Mouse (Mus musculus) neural tube, embryonic 14.5 days (tissue): Measurements from ENCODE around the gene Ptgir. TPM values are rescaled to one million over a fixed set of nuclear protein-coding genes. Genes with fewer than 3 reads are reported as not detected.
A peak's percentile ranks its signal among the peaks of the same experiment; 100 is the strongest.

Source experiments
- ATAC-seq: fragments of 200-750 bp; cut with Nextera tagmentation; 2 replicates; pipeline ENCODE4 v1.8.0; 2017; ENCODE audit warnings: low read depth, mild to moderate bottlenecking, moderate TSS enrichment, moderate library complexity
- H3K27ac ChIP-seq: fragments of 300-500 bp; sonication (generic); 2 replicates; pipeline ENCODE4 v1.5.1; 2014; ENCODE audit warnings: low read depth, mild to moderate bottlenecking, control low read depth, low read length, moderate library complexity, mixed read lengths
- H3K27me3 ChIP-seq: fragments of 300-500 bp; sonication (generic); 2 replicates; pipeline ENCODE4 v1.6.1; 2014; ENCODE audit warnings: low read length; ENCODE audit not compliant: control insufficient read depth, insufficient read depth
- H3K36me3 ChIP-seq: fragments of 300-500 bp; sonication (generic); 2 replicates; pipeline ENCODE4 v1.6.1; 2014; ENCODE audit warnings: low read length, mixed read lengths; ENCODE audit not compliant: control insufficient read depth, insufficient read depth
- H3K4me1 ChIP-seq: fragments of 300-500 bp; sonication (generic); 2 replicates; pipeline ENCODE4 v1.6.1; 2014; ENCODE audit warnings: low read length; ENCODE audit not compliant: control insufficient read depth, insufficient read depth
- H3K4me2 ChIP-seq: fragments of 300-500 bp; sonication (generic); 2 replicates; pipeline ENCODE4 v1.6.1; 2014; ENCODE audit warnings: mild to moderate bottlenecking, low read depth, low read length, control low read depth
- H3K4me3 ChIP-seq: fragments of 300-500 bp; sonication (generic); 2 replicates; pipeline ENCODE4 v1.5.1; 2014; ENCODE audit warnings: low read depth, low read length, control low read depth, mixed read lengths
- H3K9ac ChIP-seq: fragments of 300-500 bp; sonication (generic); replicated peaks from 2 replicates; pipeline ENCODE4 v1.6.1; 2014; ENCODE audit warnings: low read depth, mild to moderate bottlenecking, control low read depth, low read length, mixed read lengths
- H3K9me3 ChIP-seq: fragments of 300-500 bp; sonication (generic); 2 replicates; pipeline ENCODE4 v1.6.1; 2016; ENCODE audit warnings: low read length; ENCODE audit not compliant: control insufficient read depth
- WGBS: fragments of 180-500 bp; shearing (Covaris S2); extraction: QIAGEN DNeasy Blood & Tissue Kit; methylation state at CpG from one replicate; pipeline ENCODE4 v1.1.7; 2014; 5-methylcytosine and 5-hydroxymethylcytosine counted together
- polyA plus RNA-seq: library from polyadenylated mRNA; unstranded; fragments of >200 nt; fragmentation: Nextera tagmentation; extraction: Ambion mirVana; gene quantifications from 2 replicates; pipeline ENCODE4 v1.2.1, GENCODE M21; 2014

Gene Ptgir
- polyA plus RNA-seq, 1 experiment from 2014 or later, result not detected

GRCm38 (mm10) chr7:16917447-16917846, 11.2 kb downstream of the Ptgir start:
- 61% methylated on average over 11 of the region's 11 CpGs for WGBS
- no peak overlapping the region for H3K27ac ChIP-seq
- H3K27me3 ChIP-seq, result no peaks in the 10 kb centered on the region
- H3K36me3 ChIP-seq, result peaks cover 49% of the 10 kb centered on the region
- peaks cover 38% of the 10 kb centered on the region for H3K4me1 ChIP-seq
- H3K4me2 ChIP-seq, result no peak overlapping the region
- no peak overlapping the region for H3K9ac ChIP-seq
- H3K4me3 ChIP-seq, result no peak overlapping the region
- no peaks in the 10 kb centered on the region for H3K9me3 ChIP-seq
- no peak for ATAC-seq

- no peak overlapping the region for H3K27ac ChIP-seq
- H3K4me1 ChIP-seq, result peaks cover 40% of the 10 kb centered on the region
- H3K4me2 ChIP-seq, result no peak overlapping the region
These were observed 11.7 kb downstream of the Ptgir start for GRCm38 (mm10) chr7:16918014-16918413.

GRCm38 (mm10) chr7:16918670-16919069, 12.4 kb downstream of the Ptgir start:
- WGBS, result 71% methylated on average over 3 of the region's 3 CpGs
- Histone ChIP-seq H3K4me2 (no peak overlapping the region), H3K4me1 (peaks cover 40% of the 10 kb centered on the region), H3K27me3 (no peaks in the 10 kb centered on the region), H3K4me3 (no peak overlapping the region), H3K36me3 (peaks cover 43% of the 10 kb centered on the region), H3K9me3 (no peaks in the 10 kb centered on the region), H3K9ac (no peak overlapping the region), H3K27ac (no peak overlapping the region)
- no peak for ATAC-seq

More at GRCm38 (mm10) chr7:16918014-16918413, 11.7 kb downstream of the Ptgir start:
- H3K4me3 ChIP-seq, result no peak overlapping the region
- H3K27me3 ChIP-seq, result no peaks in the 10 kb centered on the region
- no peaks in the 10 kb centered on the region for H3K9me3 ChIP-seq
- ATAC-seq, result no peak
- H3K36me3 ChIP-seq, result peaks cover 49% of the 10 kb centered on the region
- H3K9ac ChIP-seq, result no peak overlapping the region
- 39% methylated on average over 9 of the region's 9 CpGs for WGBS

GRCm38 (mm10) chr7:16919395-16920149, 13.3 kb downstream of the Ptgir start:
- H3K4me1 ChIP-seq, result peaks cover 40% of the 10 kb centered on the region
- H3K9ac ChIP-seq, result peak overlapping the region; percentile 26; the same call in 1 of the 2 replicates
- H3K4me3 ChIP-seq, result 0 out of 2 replicates have a peak overlapping the region, but pooled peaks have one; percentile 1
- peak overlapping the region; percentile 26; the same call in 1 of the 2 replicates for H3K4me2 ChIP-seq
- ATAC-seq, result no peak
- H3K27ac ChIP-seq, result no peak overlapping the region
- peaks cover 39% of the 10 kb centered on the region for H3K36me3 ChIP-seq
- H3K9me3 ChIP-seq, result no peaks in the 10 kb centered on the region
- H3K27me3 ChIP-seq, result no peaks in the 10 kb centered on the region
- 82% methylated on average over 13 of the region's 13 CpGs for WGBS

GRCm38 (mm10) chr7:16920150-16920579, 13.9 kb downstream of the Ptgir start:
- ATAC-seq, result no peak
- H3K27ac ChIP-seq, result no peak overlapping the region
- H3K27me3 ChIP-seq, result no peaks in the 10 kb centered on the region

GRCm38 (mm10) chr7:16920818-16921791, 14.8 kb downstream of the Ptgir start:
- WGBS, result 43% methylated on average over 21 of the region's 21 CpGs
- peaks cover 40% of the 10 kb centered on the region for H3K4me1 ChIP-seq
- H3K9ac ChIP-seq, result peak overlapping the region; percentile 97

More at GRCm38 (mm10) chr7:16920150-16920579, 13.9 kb downstream of the Ptgir start:
- Histone ChIP-seq H3K9me3 (no peaks in the 10 kb centered on the region), H3K4me3 (peak overlapping the region; percentile 5; the same call in 1 of the 2 replicates), H3K4me1 (peaks cover 40% of the 10 kb centered on the region), H3K36me3 (peaks cover 33% of the 10 kb centered on the region), H3K9ac (0 out of 2 replicates have a peak overlapping the region, but pooled peaks have one; percentile 26), H3K4me2 (peak overlapping the region; percentile 26; the same call in 1 of the 2 replicates)
- WGBS, result 85% methylated on average over 7 of the region's 7 CpGs

GRCm38 (mm10) chr7:16921881-16922335, 15.6 kb downstream of the Ptgir start:
- peak overlapping the region; percentile 97 for H3K9ac ChIP-seq
- H3K9me3 ChIP-seq, result no peaks in the 10 kb centered on the region
- H3K27me3 ChIP-seq, result no peaks in the 10 kb centered on the region
- peaks cover 19% of the 10 kb centered on the region for H3K36me3 ChIP-seq
- peak overlapping the region; percentile 92 for H3K4me2 ChIP-seq
- no peak for ATAC-seq
- H3K4me3 ChIP-seq, result peak overlapping the region; percentile 86
- WGBS, result 44% methylated on average over 6 of the region's 6 CpGs
- peak overlapping the region; percentile 55 for H3K27ac ChIP-seq
- H3K4me1 ChIP-seq, result peaks cover 40% of the 10 kb centered on the region

More at GRCm38 (mm10) chr7:16920818-16921791, 14.8 kb downstream of the Ptgir start:
- no peak for ATAC-seq
- H3K4me2 ChIP-seq, result peak overlapping the region; percentile 92
- H3K4me3 ChIP-seq, result peak overlapping the region; percentile 86
- no peaks in the 10 kb centered on the region for H3K27me3 ChIP-seq
- H3K36me3 ChIP-seq, result peaks cover 26% of the 10 kb centered on the region
- H3K27ac ChIP-seq, result peak overlapping the region; percentile 55
- no peaks in the 10 kb centered on the region for H3K9me3 ChIP-seq

- Histone ChIP-seq H3K4me3 (peak overlapping the region; percentile 86), H3K4me2 (peak overlapping the region; percentile 92), H3K4me1 (peaks cover 40% of the 10 kb centered on the region), H3K36me3 (peaks cover 13% of the 10 kb centered on the region), H3K9ac (peak overlapping the region; percentile 97), H3K9me3 (no peaks in the 10 kb centered on the region), H3K27ac (peak overlapping the region; percentile 98), H3K27me3 (no peaks in the 10 kb centered on the region)
- ATAC-seq, result no peak
- WGBS, result 37% methylated on average over 10 of the region's 10 CpGs
These were observed 16.2 kb downstream of the Ptgir start for GRCm38 (mm10) chr7:16922360-16922973.
